Mouse (Mus musculus) heart, embryonic 16.5 days (tissue): ENCODE results near the gene Fpgt. TPM values are rescaled to one million over a fixed set of nuclear protein-coding genes. Genes with fewer than 3 reads are reported as not detected.

Experiments used
- ATAC-seq: fragments of 200-750 bp; cut with Nextera tagmentation; replicated peaks from 2 replicates; pipeline ENCODE4 v1.8.0; 2017; ENCODE audit warnings: moderate number of reproducible peaks; ENCODE audit not compliant: insufficient read depth, low FRiP score; ENCODE audit errors: extremely low read depth
- H3K27ac ChIP-seq: fragments of 300-500 bp; sonication (generic); 2 replicates; pipeline ENCODE4 v1.5.1; 2014; ENCODE audit warnings: mild to moderate bottlenecking, low read length, control low read depth, moderate library complexity
- H3K27me3 ChIP-seq: fragments of 300-500 bp; sonication (generic); 2 replicates; pipeline ENCODE4 v1.6.1; 2014; ENCODE audit warnings: low read length, mixed read lengths; ENCODE audit not compliant: control insufficient read depth, insufficient read depth
- H3K36me3 ChIP-seq: fragments of 300-500 bp; sonication (generic); 2 replicates; pipeline ENCODE4 v1.6.1; 2014; ENCODE audit not compliant: control insufficient read depth, insufficient read depth
- H3K4me1 ChIP-seq: fragments of 300-500 bp; sonication (generic); 2 replicates; pipeline ENCODE4 v1.6.1; 2014; ENCODE audit warnings: low read length, mixed read lengths; ENCODE audit not compliant: control insufficient read depth, insufficient read depth
- H3K4me2 ChIP-seq: fragments of 300-500 bp; sonication (generic); 2 replicates; pipeline ENCODE4 v1.6.1; 2014; ENCODE audit warnings: low read depth, mild to moderate bottlenecking, control low read depth, low read length
- H3K4me3 ChIP-seq: fragments of 300-500 bp; sonication (generic); 2 replicates; pipeline ENCODE4 v1.5.1; 2014; ENCODE audit warnings: mild to moderate bottlenecking, control low read depth, low read length
- H3K9ac ChIP-seq: fragments of 300-500 bp; sonication (generic); 2 replicates; pipeline ENCODE4 v1.6.1; 2014; ENCODE audit warnings: low read length, control low read depth
- H3K9me3 ChIP-seq: fragments of 300-500 bp; sonication (generic); replicated peaks from 2 replicates; pipeline ENCODE4 v1.6.1; 2016; ENCODE audit warnings: low read length; ENCODE audit not compliant: control insufficient read depth
- WGBS: fragments of 180-500 bp; shearing (Covaris S2); extraction: QIAGEN DNeasy Blood & Tissue Kit; methylation state at CpG from one replicate; pipeline ENCODE4 v1.1.7; 2014; 5-methylcytosine and 5-hydroxymethylcytosine counted together
- polyA plus RNA-seq: library from polyadenylated mRNA; unstranded; fragments of >200 nt; fragmentation: Nextera tagmentation; extraction: Ambion mirVana; gene quantifications from 2 replicates; pipeline ENCODE4 v1.2.1, GENCODE M21; 2015

The Fpgt gene
- polyA plus RNA-seq = 13.8 and 14.3 TPM in 2 replicates

DNA sequence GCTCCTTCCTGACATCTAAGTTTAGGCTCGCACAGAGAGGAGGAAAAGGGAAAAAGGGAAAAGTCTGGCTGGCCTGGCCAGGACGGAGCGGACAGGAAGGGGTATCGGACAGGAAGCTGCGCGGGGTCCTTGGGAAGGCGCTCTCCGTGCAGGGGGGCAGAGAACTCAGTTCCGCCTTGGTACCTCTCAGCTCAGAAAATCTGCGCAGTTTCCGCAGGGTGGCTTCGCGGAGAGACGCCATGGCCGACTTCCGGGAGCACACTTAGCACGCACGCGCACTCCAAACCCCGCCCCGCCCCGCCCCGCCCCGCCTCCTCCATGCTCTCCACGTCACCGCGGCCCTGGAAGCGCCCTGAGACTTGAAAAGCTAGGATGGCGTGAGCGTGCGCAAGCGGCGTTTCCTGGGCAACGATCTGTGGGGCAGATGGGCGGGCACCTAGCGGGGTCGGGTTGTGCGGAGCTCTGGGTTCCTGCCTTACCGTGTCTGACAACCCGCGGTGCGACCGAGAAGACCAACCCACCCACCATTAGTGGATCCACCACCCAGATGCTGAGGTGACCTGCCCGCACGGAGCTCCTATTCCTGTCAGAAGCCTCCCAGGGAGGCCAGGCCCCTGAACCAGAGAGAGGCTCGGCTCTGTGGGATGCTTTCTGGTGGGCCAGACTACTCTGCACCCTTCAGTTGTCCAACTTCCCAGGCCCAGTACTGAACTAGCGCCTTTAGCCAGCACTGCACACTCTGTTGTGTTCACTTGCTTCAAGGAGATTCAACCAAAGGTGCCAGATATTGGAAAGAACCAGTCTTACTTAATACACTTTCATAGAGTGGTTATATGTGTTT, at the start of gene Fpgt, which contains the start of gene Lrriq3:
Gene Fpgt, minus strand, starts transcription at position 288 of the 841 bp plus-strand sequence.
Gene Lrriq3, plus strand, starts transcription at position 319 of the 841 bp plus-strand sequence.
- H3K4me2 ChIP-seq = peak within 1 kb of the TSS; percentile 75
- no peaks in the 10 kb centered on the region for H3K27me3 ChIP-seq
- peak; percentile 99 for ATAC-seq
- 1% methylated on average over 47 of the region's 47 CpGs for WGBS
- peak within 1 kb of the TSS; percentile 90 for H3K4me3 ChIP-seq
- peak within 1 kb of the TSS; percentile 89 for H3K9ac ChIP-seq
- H3K9me3 ChIP-seq = no peaks in the 10 kb centered on the region
- peaks cover 3% of the 10 kb centered on the region; the same call in 1 of the 2 replicates for H3K4me1 ChIP-seq
- H3K36me3 ChIP-seq = peaks cover 4% of the 10 kb centered on the region; the same call in 1 of the 2 replicates
- H3K27ac ChIP-seq = peak within 1 kb of the TSS; percentile 85

- Histone ChIP-seq H3K27me3 (no peaks in the 10 kb centered on the region), H3K36me3 (no peaks in the 10 kb centered on the region), H3K4me2 (no peak overlapping the region), H3K4me3 (no peak overlapping the region), H3K9me3 (no peaks in the 10 kb centered on the region), H3K4me1 (no peaks in the 10 kb centered on the region), H3K27ac (no peak overlapping the region), H3K9ac (no peak overlapping the region)
- ATAC-seq = no peak
- WGBS = 83% methylated on average over 11 of the region's 11 CpGs
These were observed 47.8 kb upstream of the Fpgt start for GRCm38 (mm10) chr3:155141047-155141446.

GRCm38 (mm10) chr3:155137737-155138136, 44.5 kb upstream of the Fpgt start:
- no peak overlapping the region for H3K27ac ChIP-seq
- H3K4me2 ChIP-seq = no peak overlapping the region
- H3K9ac ChIP-seq = no peak overlapping the region
- 80% methylated on average over 5 of the region's 5 CpGs for WGBS
- no peak overlapping the region for H3K4me3 ChIP-seq
- ATAC-seq = no peak
- H3K36me3 ChIP-seq = no peaks in the 10 kb centered on the region
- H3K27me3 ChIP-seq = no peaks in the 10 kb centered on the region
- no peaks in the 10 kb centered on the region for H3K4me1 ChIP-seq
- H3K9me3 ChIP-seq = no peaks in the 10 kb centered on the region

DNA sequence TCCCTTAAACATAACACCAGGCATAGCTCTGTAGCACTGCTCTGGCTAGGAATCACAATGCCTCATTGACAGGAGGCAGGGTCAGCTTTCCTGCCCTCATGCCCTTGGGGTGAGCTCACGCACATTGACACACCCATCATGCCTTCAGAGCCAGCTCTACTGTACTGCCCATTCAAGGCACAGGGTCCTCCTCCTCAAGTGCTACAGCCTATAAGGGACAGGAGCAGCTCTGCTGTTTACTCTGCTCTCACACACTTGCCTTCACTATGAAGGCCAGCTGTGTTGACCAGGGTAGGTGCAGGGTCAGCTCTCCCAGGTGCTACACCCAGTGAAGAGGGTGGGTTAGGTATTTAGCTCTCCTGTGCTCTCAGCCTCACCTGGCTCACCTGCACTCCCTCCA, 12.8 kb upstream of the Fpgt start:
- no peaks in the 10 kb centered on the region for H3K36me3 ChIP-seq
- H3K9me3 ChIP-seq = no peaks in the 10 kb centered on the region
- H3K4me3 ChIP-seq = no peak overlapping the region
- no peaks in the 10 kb centered on the region for H3K27me3 ChIP-seq
- H3K4me2 ChIP-seq = no peak overlapping the region
- H3K4me1 ChIP-seq = no peaks in the 10 kb centered on the region
- H3K27ac ChIP-seq = no peak overlapping the region
- WGBS = 50% methylated on average over 1 of the region's 1 CpGs
- H3K9ac ChIP-seq = no peak overlapping the region
- ATAC-seq = no peak

DNA sequence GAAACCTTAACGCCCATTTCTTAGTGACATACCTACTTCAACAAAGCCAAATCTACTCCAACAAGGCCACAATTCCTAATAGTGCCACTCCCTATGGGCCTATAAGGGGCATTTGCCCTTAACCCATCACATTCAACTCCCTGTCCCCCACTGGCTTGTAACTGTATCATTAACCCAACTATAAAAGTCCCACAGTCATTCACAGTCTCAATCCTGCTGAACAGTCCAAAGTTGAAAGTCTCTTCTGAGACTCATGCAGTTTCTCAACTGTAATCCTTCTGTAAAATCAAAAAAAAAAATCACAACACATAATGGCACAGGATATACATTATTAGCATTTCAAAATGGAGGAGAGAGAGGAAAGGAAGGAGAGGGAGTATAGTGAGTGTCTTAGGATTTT, 6.1 kb upstream of the Fpgt start:
- Histone ChIP-seq H3K27ac (no peak overlapping the region), H3K4me3 (no peak overlapping the region), H3K4me1 (no peaks in the 10 kb centered on the region), H3K9me3 (no peaks in the 10 kb centered on the region), H3K27me3 (no peaks in the 10 kb centered on the region), H3K4me2 (no peak overlapping the region), H3K9ac (no peak overlapping the region), H3K36me3 (no peaks in the 10 kb centered on the region)
- no peak for ATAC-seq
- 78% methylated on average over 1 of the region's 1 CpGs for WGBS

- Histone ChIP-seq H3K4me3 (no peak overlapping the region; the same call in 1 of the 2 replicates), H3K27ac (no peak overlapping the region), H3K36me3 (peaks cover 12% of the 10 kb centered on the region), H3K9ac (no peak overlapping the region), H3K27me3 (no peaks in the 10 kb centered on the region), H3K4me1 (peaks cover 3% of the 10 kb centered on the region; the same call in 1 of the 2 replicates), H3K4me2 (peak overlapping the region; percentile 75), H3K9me3 (no peaks in the 10 kb centered on the region)
- 91% methylated on average over 6 of the region's 6 CpGs for WGBS
- no peak for ATAC-seq
These were observed 1.1 kb downstream of the Fpgt start for GRCm38 (mm10) chr3:155092081-155092480.

GRCm38 (mm10) chr3:155077908-155078307, 15.3 kb downstream of the Fpgt start:
- ATAC-seq = no peak
- no peak overlapping the region for H3K9ac ChIP-seq
- H3K36me3 ChIP-seq = no peaks in the 10 kb centered on the region
- no peak overlapping the region for H3K4me2 ChIP-seq
- no peaks in the 10 kb centered on the region for H3K9me3 ChIP-seq
- 82% methylated on average over 4 of the region's 4 CpGs for WGBS
- H3K4me3 ChIP-seq = no peak overlapping the region
- no peak overlapping the region for H3K27ac ChIP-seq
- no peaks in the 10 kb centered on the region for H3K4me1 ChIP-seq
- H3K27me3 ChIP-seq = no peaks in the 10 kb centered on the region

- no peaks in the 10 kb centered on the region for H3K9me3 ChIP-seq
- no peak overlapping the region for H3K4me3 ChIP-seq
- H3K4me2 ChIP-seq = no peak overlapping the region
- H3K9ac ChIP-seq = no peak overlapping the region
- H3K27ac ChIP-seq = no peak overlapping the region
- ATAC-seq = no peak
- H3K27me3 ChIP-seq = no peaks in the 10 kb centered on the region
- no peaks in the 10 kb centered on the region for H3K36me3 ChIP-seq
- H3K4me1 ChIP-seq = peaks cover 7% of the 10 kb centered on the region; the same call in 1 of the 2 replicates
These were observed 33.8 kb downstream of the Fpgt start for GRCm38 (mm10) chr3:155059449-155059822.

DNA sequence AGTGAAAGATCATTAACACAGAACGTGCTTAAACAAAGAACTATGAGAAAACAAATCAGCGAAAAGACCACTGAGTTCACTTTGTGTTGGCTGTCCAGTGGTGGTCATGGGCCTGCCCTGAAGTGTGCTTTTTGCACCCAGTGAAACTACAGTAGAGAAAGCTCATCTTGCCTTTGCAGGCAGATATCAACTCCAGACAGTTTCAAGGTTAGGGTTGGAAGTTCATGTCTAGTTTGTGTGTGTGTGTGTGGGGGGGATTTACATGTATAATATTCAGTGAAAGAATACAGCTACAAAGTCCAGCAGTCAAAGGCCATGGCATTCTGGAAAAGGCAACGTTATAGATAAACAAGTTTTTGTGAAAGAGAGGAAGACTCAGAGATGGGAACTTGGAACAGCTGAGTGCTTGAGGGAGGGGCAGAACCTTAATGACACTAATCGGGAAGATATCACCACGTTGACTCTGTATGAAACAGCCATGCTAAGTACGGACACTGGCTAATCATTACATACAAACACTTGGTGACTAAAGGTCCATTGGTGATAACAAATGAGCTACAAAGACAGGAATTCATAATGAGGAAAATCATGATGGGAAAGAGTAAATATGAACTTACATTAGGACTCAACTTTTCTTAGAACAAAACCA, 34.3 kb downstream of the Fpgt start:
- Histone ChIP-seq H3K4me3 (no peak overlapping the region), H3K27me3 (no peaks in the 10 kb centered on the region), H3K4me2 (no peak overlapping the region), H3K9me3 (no peaks in the 10 kb centered on the region), H3K27ac (no peak overlapping the region), H3K36me3 (no peaks in the 10 kb centered on the region), H3K9ac (no peak overlapping the region), H3K4me1 (peaks cover 7% of the 10 kb centered on the region; the same call in 1 of the 2 replicates)
- no peak for ATAC-seq
- 68% methylated on average over 6 of the region's 6 CpGs for WGBS
